Mouse (Mus musculus) activated CD4-positive, CD25-positive, alpha-beta regulatory T cell, adult 9 weeks (primary cell): ENCODE data around the gene Psmg4. TPM values are rescaled to one million over a fixed set of nuclear protein-coding genes. Genes with fewer than 3 reads are reported as not detected.

Source experiments
- polyA plus RNA-seq: library from polyadenylated mRNA; unstranded; fragments of 100-300 nt; shearing (Covaris generic); gene quantifications from one replicate; pipeline ENCODE4 v1.2.1, GENCODE M21; 2017

Psmg4 gene
- polyA plus RNA-seq = 67.1 TPM

GRCm38 (mm10) chr13:34162491-34163303, at the start of gene Psmg4:
Gene Psmg4 (plus strand): TSS chr13:34162964.

GRCm38 (mm10) chr13:34130226-34130731, 32.5 kb upstream of the Psmg4 start, which contains the start of gene Tubb2b:
Gene Tubb2b (minus strand): TSS chr13:34130466.

Other genes starting within 250 kb of the Psmg4 start
- 14.1 TPM for gene Nqo2, start 198.3 kb upstream of the Psmg4 start, polyA plus RNA-seq
- 21.1 TPM for gene Ripk1, start 160.6 kb upstream of the Psmg4 start, polyA plus RNA-seq
- 36.3 TPM for gene Serpinb6a, start 160.2 kb upstream of the Psmg4 start, polyA plus RNA-seq
- gene Bphl, start 125.4 kb upstream of the Psmg4 start, polyA plus RNA-seq = 34.3 TPM
- 35.2 TPM for gene Tubb2a, start 85.0 kb upstream of the Psmg4 start, polyA plus RNA-seq
- 2.0 TPM for gene Tubb2b, start 32.5 kb upstream of the Psmg4 start, polyA plus RNA-seq
- 0.34 TPM for gene Slc22a23, start 182.2 kb downstream of the Psmg4 start, polyA plus RNA-seq